In genomic region chr1:58294730-58295129, GRCm38 (mm10) we compare ENCODE assay signal across 18 mouse cellular contexts. TPM values are rescaled to one million over a fixed set of nuclear protein-coding genes. Genes with fewer than 3 reads are reported as not detected.
A peak's percentile ranks its signal among the peaks of the same experiment; 100 is the strongest.
DNase-seq lines count a peak whose midpoint lies in the region; ATAC-seq lines count a peak whose summit lies in the region.
"Had no signal": no experiment of that assay in that cellular context is flagged by ENCODE, and none has a peak within 500 bp of the region (broad histone marks: within the 10 kb centered on the region; RNA-seq: fewer than 3 reads in every experiment).

No protein-coding gene starts in this region.

- ATAC-seq in granulocyte monocyte progenitor cell, adult 5-6 weeks (replicated peaks; ENCODE audit: poor library complexity, severe bottlenecking), result peak; percentile 67
- ATAC-seq in megakaryocyte progenitor cell, adult 5-6 weeks (replicated peaks; ENCODE audit: poor library complexity), result peak; percentile 60
- ATAC-seq: forebrain, embryonic 14.5 days; forebrain, embryonic 16.5 days had no signal

- DNase-seq in testis, postnatal 10 days (ENCODE audit: low spot score), result peak; percentile 20
- DNase-seq in testis, postnatal 14 days (ENCODE audit: low spot score), result no peak
- no peak for DNase-seq in liver
- no peak for DNase-seq in right cerebral cortex, postnatal 25 days
- DNase-seq: adrenal gland, adult 2 months; adrenal gland, postnatal 10 days; adrenal gland, postnatal 25 days; cerebellum, adult 11 months; cerebellum, adult 18-20 months; cerebellum, adult 8-10 months; cerebellum, adult 9-11 months; cerebellum, postnatal 14 days; cerebellum, postnatal 36 days; embryo, embryonic 11 days had no signal

RNA-seq across cellular contexts. Expression of gene Aox2, which starts 16.6 kb away (rescaled TPM):
- 0.28 TPM in 1 of 2 replicates, not detected in the other for total RNA-seq in granulocyte monocyte progenitor cell, adult 5-6 weeks (2014; fragmentation: Nextera tagmentation)
- 0.30 TPM in 1 of 2 replicates, not detected in the other for total RNA-seq in granulocyte monocyte progenitor cell, adult 5-6 weeks (2017)
- total RNA-seq in megakaryocyte progenitor cell, adult 5-6 weeks (2015), result 0.05 TPM in 1 of 2 replicates, not detected in the other
- not detected in 2 replicates for total RNA-seq in megakaryocyte progenitor cell, adult 5-6 weeks (2017)
